20 mouse cellular contexts compared by ENCODE assay signal in the genomic region with DNA sequence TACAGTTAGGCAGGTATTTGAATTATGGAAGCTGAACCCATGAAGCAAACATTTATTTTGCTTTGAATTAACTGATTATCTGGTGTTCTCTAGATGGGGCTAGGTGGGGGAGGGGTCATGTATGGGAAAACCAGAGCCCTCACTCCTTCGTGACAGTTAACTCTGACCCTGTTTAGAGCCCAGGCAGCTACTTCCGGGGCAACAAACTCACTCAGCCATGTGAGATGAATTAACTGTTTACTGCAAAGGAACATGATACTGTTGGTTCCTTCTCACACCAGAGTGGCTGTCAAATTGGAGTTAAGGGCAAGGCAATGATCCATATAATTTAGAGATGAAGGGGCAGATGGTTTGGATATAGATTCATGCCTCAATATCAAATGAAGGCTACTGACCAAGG.
DNase-seq lines count a peak whose midpoint lies in the region; ATAC-seq lines count a peak whose summit lies in the region.
"Had no signal": no experiment of that assay in that cellular context is flagged by ENCODE, and none has a peak within 500 bp of the region (broad histone marks: within the 10 kb centered on the region; RNA-seq: fewer than 3 reads in every experiment).

No protein-coding gene starts in this region.

- H3K9ac ChIP-seq in kidney, embryonic 14.5 days (ENCODE audit: low read depth, low read length) = no peak overlapping the region
- H3K9ac ChIP-seq in midbrain, embryonic 16.5 days (ENCODE audit: low read depth, low read length) = no peak overlapping the region
- H3K9ac ChIP-seq: embryonic facial prominence, embryonic 13.5 days; forebrain, embryonic 12.5 days; heart, embryonic 13.5 days; hindbrain, embryonic 13.5 days had no signal

- H3K9me3 ChIP-seq in kidney, embryonic 14.5 days (ENCODE audit: control insufficient read depth, low read length) = no peaks in the 10 kb centered on the region
- no peaks in the 10 kb centered on the region for H3K9me3 ChIP-seq in midbrain, embryonic 10.5 days (replicated peaks)
- no peaks in the 10 kb centered on the region for H3K9me3 ChIP-seq in midbrain, embryonic 16.5 days (replicated peaks; ENCODE audit: control insufficient read depth, low read length, poor library complexity, severe bottlenecking)
- H3K9me3 ChIP-seq: embryonic facial prominence, embryonic 13.5 days; forebrain, embryonic 12.5 days; heart, embryonic 13.5 days; hindbrain, embryonic 13.5 days had no signal

- no peaks in the 10 kb centered on the region for H3K36me3 ChIP-seq in kidney, embryonic 14.5 days (ENCODE audit: control insufficient read depth, insufficient read depth, low read length)
- no peaks in the 10 kb centered on the region for H3K36me3 ChIP-seq in midbrain, embryonic 10.5 days
- H3K36me3 ChIP-seq in midbrain, embryonic 16.5 days (ENCODE audit: control insufficient read depth, insufficient read depth, low read length) = no peaks in the 10 kb centered on the region
- H3K36me3 ChIP-seq: embryonic facial prominence, embryonic 13.5 days; forebrain, embryonic 12.5 days; heart, embryonic 13.5 days; hindbrain, embryonic 13.5 days had no signal

- H3K4me1 ChIP-seq in kidney, embryonic 14.5 days (ENCODE audit: control insufficient read depth, insufficient read depth, low read length) = peaks cover 21% of the 10 kb centered on the region
- H3K4me1 ChIP-seq in midbrain, embryonic 10.5 days = peaks cover 56% of the 10 kb centered on the region
- no peaks in the 10 kb centered on the region for H3K4me1 ChIP-seq in midbrain, embryonic 16.5 days (ENCODE audit: control insufficient read depth, insufficient read depth, low read length)

- peak; percentile 19 for DNase-seq in heart, adult 11 months
- no peak for DNase-seq in heart, postnatal 36 days
- DNase-seq in kidney, postnatal 4 days = no peak
- DNase-seq in midbrain, embryonic 10.5 days (ENCODE audit: low spot score) = no peak
- no peak for DNase-seq in retina, embryonic 14.5 days (ENCODE audit: low spot score)
- DNase-seq: adrenal gland, adult 2 months; adrenal gland, postnatal 25 days; cerebellum, adult 18-20 months; cerebellum, adult 9-11 months; cerebellum, postnatal 36 days; gastrocnemius, postnatal 10 days; heart, adult 2 months; heart, postnatal 4 days had no signal

- WGBS in kidney, embryonic 14.5 days = 4% methylated on average over 2 of the region's 2 CpGs
- 14% methylated on average over 2 of the region's 2 CpGs for WGBS in midbrain, embryonic 10.5 days
- WGBS in midbrain, embryonic 16.5 days = 22% methylated on average over 2 of the region's 2 CpGs

- ATAC-seq in kidney, embryonic 14.5 days (ENCODE audit: low FRiP score, low TSS enrichment) = peak; percentile 81; the same call in 1 of the 2 replicates
- ATAC-seq in midbrain, embryonic 16.5 days = no peak
- ATAC-seq: forebrain, embryonic 16.5 days had no signal

- no peak overlapping the region for H3K4me3 ChIP-seq in kidney, embryonic 14.5 days (ENCODE audit: low read length)
- H3K4me3 ChIP-seq in midbrain, embryonic 10.5 days = no peak overlapping the region
- no peak overlapping the region for H3K4me3 ChIP-seq in midbrain, embryonic 16.5 days (ENCODE audit: low read depth, low read length)
- H3K4me3 ChIP-seq: embryonic facial prominence, embryonic 13.5 days; forebrain, embryonic 12.5 days; heart, adult 2 months; heart, embryonic 13.5 days; hindbrain, embryonic 13.5 days had no signal

- H3K27me3 ChIP-seq in kidney, embryonic 14.5 days (ENCODE audit: control insufficient read depth, insufficient read depth, low read length) = no peaks in the 10 kb centered on the region
- H3K27me3 ChIP-seq in midbrain, embryonic 10.5 days (ENCODE audit: low read depth, poor library complexity, severe bottlenecking) = peaks cover 53% of the 10 kb centered on the region
- H3K27me3 ChIP-seq in midbrain, embryonic 16.5 days (ENCODE audit: control insufficient read depth, insufficient read depth, low read depth, low read length) = no peaks in the 10 kb centered on the region
- H3K27me3 ChIP-seq: embryonic facial prominence, embryonic 13.5 days; heart, embryonic 13.5 days had no signal

- intact Hi-C loops in heart, postnatal 36 days (cut with DNase I) = no loop called here

- no peak overlapping the region for H3K4me2 ChIP-seq in kidney, embryonic 14.5 days (replicated peaks; ENCODE audit: low read depth, low read length)
- H3K4me2 ChIP-seq in midbrain, embryonic 16.5 days (ENCODE audit: low read length) = no peak overlapping the region
- H3K4me2 ChIP-seq: embryonic facial prominence, embryonic 13.5 days; forebrain, embryonic 12.5 days; heart, embryonic 13.5 days; hindbrain, embryonic 13.5 days had no signal

- peak overlapping the region; percentile 26; the same call in 1 of the 2 replicates for H3K27ac ChIP-seq in kidney, embryonic 14.5 days (ENCODE audit: low read depth, low read length)
- peak overlapping the region; percentile 57; the same call in 1 of the 2 replicates for H3K27ac ChIP-seq in midbrain, embryonic 10.5 days (replicated peaks)
- no peak overlapping the region for H3K27ac ChIP-seq in midbrain, embryonic 16.5 days (ENCODE audit: low read length)
- H3K27ac ChIP-seq: embryonic facial prominence, embryonic 13.5 days; forebrain, embryonic 12.5 days; heart, adult 2 months; heart, embryonic 13.5 days; hindbrain, embryonic 13.5 days had no signal
